Mouse (Mus musculus) liver, embryonic 14.5 days (tissue): Measurements from ENCODE around the gene Ptprt.

Experiments
- CTCF ChIP-seq: IDR thresholded peaks from 2 replicates; pipeline ENCODE4 v1.5.1; 2016; ENCODE audit warnings: antibody characterized with exemption, low read depth, control low read depth
- EP300 ChIP-seq: IDR thresholded peaks from 2 replicates; pipeline ENCODE4 v1.6.1; 2016; ENCODE audit warnings: antibody characterized with exemption, low read depth

GRCm38 (mm10) chr2:161625896-161626295 lies 1035.1 kb downstream of the Ptprt start:
- TF ChIP-seq CTCF (no peak), EP300 (no peak)
